Mouse (Mus musculus) forebrain, embryonic 10.5 days (tissue): Measurements from ENCODE around the gene Rmdn3. TPM values are rescaled to one million over a fixed set of nuclear protein-coding genes. Genes with fewer than 3 reads are reported as not detected.

ENCODE experiments used
- DNase-seq: peaks from one replicate; pipeline ENCODE4 v3.0.0-alpha.2; 2017; ENCODE audit warnings: low spot score; ENCODE audit errors: extremely low spot score
- H3K27ac ChIP-seq: fragments of 300-500 bp; sonication (generic); 2 replicates; pipeline ENCODE4 v1.5.1; 2016; ENCODE audit warnings: mild to moderate bottlenecking
- H3K27me3 ChIP-seq: fragments of 300-500 bp; sonication (generic); 2 replicates; pipeline ENCODE4 v1.6.1; 2016; ENCODE audit warnings: mild to moderate bottlenecking; ENCODE audit not compliant: poor library complexity, severe bottlenecking
- H3K36me3 ChIP-seq: fragments of 300-500 bp; sonication (generic); replicated peaks from 2 replicates; pipeline ENCODE4 v1.6.1; 2016; ENCODE audit warnings: mild to moderate bottlenecking, moderate library complexity
- H3K4me1 ChIP-seq: fragments of 300-500 bp; sonication (generic); 2 replicates; pipeline ENCODE4 v1.6.1; 2016
- H3K4me3 ChIP-seq: fragments of 300-500 bp; sonication (generic); 2 replicates; pipeline ENCODE4 v1.5.1; 2016; ENCODE audit warnings: mild to moderate bottlenecking, moderate library complexity
- H3K9me3 ChIP-seq: fragments of 300-500 bp; sonication (generic); 2 replicates; pipeline ENCODE4 v1.6.1; 2016; ENCODE audit warnings: mild to moderate bottlenecking, moderate library complexity
- WGBS: fragments of 180-500 bp; shearing (Covaris S2); methylation state at CpG from one replicate; pipeline ENCODE4 v1.1.7; 2016; 5-methylcytosine and 5-hydroxymethylcytosine counted together
- polyA plus RNA-seq: library from polyadenylated mRNA; unstranded; fragments of >200 nt; fragmentation: Nextera tagmentation; extraction: Ambion mirVana; gene quantifications from 2 replicates; pipeline ENCODE4 v1.2.1, GENCODE M21; 2016

The Rmdn3 gene
- polyA plus RNA-seq, 1 experiment from 2014 or later = 50.9 TPM

GRCm38 (mm10) chr2:119163135-119163534 lies 6.3 kb upstream of the Rmdn3 start:
- no peak for DNase-seq
- Histone ChIP-seq H3K27ac (no peak overlapping the region), H3K36me3 (no peaks in the 10 kb centered on the region), H3K4me1 (peaks cover 26% of the 10 kb centered on the region), H3K4me3 (no peak overlapping the region), H3K27me3 (peaks cover 41% of the 10 kb centered on the region), H3K9me3 (no peaks in the 10 kb centered on the region)
- WGBS = 73% methylated on average over 3 of the region's 3 CpGs

GRCm38 (mm10) chr2:119161247-119161646 lies 4.4 kb upstream of the Rmdn3 start:
- peaks cover 22% of the 10 kb centered on the region for H3K27me3 ChIP-seq
- 38% methylated on average over 2 of the region's 2 CpGs for WGBS
- H3K36me3 ChIP-seq = no peaks in the 10 kb centered on the region
- H3K4me3 ChIP-seq = no peak overlapping the region
- H3K27ac ChIP-seq = peak overlapping the region; percentile 48; the same call in 1 of the 2 replicates
- H3K9me3 ChIP-seq = no peaks in the 10 kb centered on the region
- H3K4me1 ChIP-seq = peaks cover 18% of the 10 kb centered on the region
- no peak for DNase-seq

GRCm38 (mm10) chr2:119157836-119158235 lies 1.0 kb upstream of the Rmdn3 start:
- Histone ChIP-seq H3K4me3 (peak overlapping the region; percentile 91; the same call in 1 of the 2 replicates), H3K9me3 (no peaks in the 10 kb centered on the region), H3K4me1 (peaks cover 31% of the 10 kb centered on the region), H3K36me3 (peaks cover 18% of the 10 kb centered on the region), H3K27ac (no peak overlapping the region), H3K27me3 (no peaks in the 10 kb centered on the region)
- no peak for DNase-seq

- H3K9me3 ChIP-seq = no peaks in the 10 kb centered on the region
- DNase-seq = no peak
- H3K4me1 ChIP-seq = peaks cover 25% of the 10 kb centered on the region
- H3K36me3 ChIP-seq = peaks cover 34% of the 10 kb centered on the region
- 8% methylated on average over 34 of the region's 34 CpGs for WGBS
- H3K27ac ChIP-seq = peak overlapping the region; percentile 90
- H3K4me3 ChIP-seq = peak overlapping the region; percentile 91
- no peaks in the 10 kb centered on the region for H3K27me3 ChIP-seq
Observed at GRCm38 (mm10) chr2:119156081-119156680, 653 bp downstream of the Rmdn3 start.

GRCm38 (mm10) chr2:119155388-119155787 lies 1.4 kb downstream of the Rmdn3 start:
- peak overlapping the region; percentile 91 for H3K4me3 ChIP-seq
- H3K4me1 ChIP-seq = peaks cover 22% of the 10 kb centered on the region
- H3K9me3 ChIP-seq = no peaks in the 10 kb centered on the region
- 90% methylated on average over 9 of the region's 9 CpGs for WGBS
- DNase-seq = no peak
- H3K27ac ChIP-seq = no peak overlapping the region
- H3K27me3 ChIP-seq = no peaks in the 10 kb centered on the region
- H3K36me3 ChIP-seq = peaks cover 42% of the 10 kb centered on the region

- Histone ChIP-seq H3K36me3 (peaks cover 49% of the 10 kb centered on the region), H3K4me1 (peaks cover 22% of the 10 kb centered on the region), H3K9me3 (no peaks in the 10 kb centered on the region), H3K27me3 (no peaks in the 10 kb centered on the region), H3K4me3 (no peak overlapping the region), H3K27ac (no peak overlapping the region)
- WGBS = 78% methylated on average over 2 of the region's 2 CpGs
- no peak for DNase-seq
Observed at GRCm38 (mm10) chr2:119154683-119155082, 2.2 kb downstream of the Rmdn3 start.

GRCm38 (mm10) chr2:119152255-119152654 lies 4.6 kb downstream of the Rmdn3 start:
- Histone ChIP-seq H3K4me1 (peaks cover 18% of the 10 kb centered on the region), H3K27me3 (no peaks in the 10 kb centered on the region), H3K9me3 (no peaks in the 10 kb centered on the region), H3K36me3 (peaks cover 74% of the 10 kb centered on the region), H3K27ac (no peak overlapping the region), H3K4me3 (no peak overlapping the region)
- no peak for DNase-seq
- WGBS = 88% methylated on average over 6 of the region's 6 CpGs

- DNase-seq = no peak
- H3K36me3 ChIP-seq = peaks cover 97% of the 10 kb centered on the region
- no peaks in the 10 kb centered on the region for H3K4me1 ChIP-seq
- WGBS = 93% methylated on average over 8 of the region's 8 CpGs
- no peak overlapping the region for H3K27ac ChIP-seq
- peaks cover 3% of the 10 kb centered on the region; the same call in 1 of the 2 replicates for H3K9me3 ChIP-seq
- H3K4me3 ChIP-seq = no peak overlapping the region
- no peaks in the 10 kb centered on the region for H3K27me3 ChIP-seq
Observed at GRCm38 (mm10) chr2:119147775-119148174, 9.1 kb downstream of the Rmdn3 start.

GRCm38 (mm10) chr2:119147160-119147678 lies 9.6 kb downstream of the Rmdn3 start:
- DNase-seq = no peak
- H3K36me3 ChIP-seq = peaks cover 97% of the 10 kb centered on the region
- H3K4me3 ChIP-seq = no peak overlapping the region
- H3K4me1 ChIP-seq = no peaks in the 10 kb centered on the region
- no peak overlapping the region for H3K27ac ChIP-seq
- H3K9me3 ChIP-seq = peaks cover 3% of the 10 kb centered on the region; the same call in 1 of the 2 replicates
- WGBS = 85% methylated on average over 22 of the region's 22 CpGs
- H3K27me3 ChIP-seq = no peaks in the 10 kb centered on the region

- Histone ChIP-seq H3K27ac (no peak overlapping the region), H3K36me3 (peaks cover 97% of the 10 kb centered on the region), H3K4me1 (no peaks in the 10 kb centered on the region), H3K4me3 (no peak overlapping the region), H3K27me3 (no peaks in the 10 kb centered on the region), H3K9me3 (peaks cover 3% of the 10 kb centered on the region; the same call in 1 of the 2 replicates)
- 88% methylated on average over 6 of the region's 6 CpGs for WGBS
- DNase-seq = no peak
Observed at GRCm38 (mm10) chr2:119146435-119146834, 10.4 kb downstream of the Rmdn3 start.

GRCm38 (mm10) chr2:119145199-119145598 lies 11.6 kb downstream of the Rmdn3 start:
- peaks cover 97% of the 10 kb centered on the region for H3K36me3 ChIP-seq

GRCm38 (mm10) chr2:119136346-119136898 lies 20.4 kb downstream of the Rmdn3 start:
- Histone ChIP-seq H3K4me3 (no peak overlapping the region), H3K4me1 (no peaks in the 10 kb centered on the region), H3K9me3 (no peaks in the 10 kb centered on the region), H3K36me3 (peaks cover 100% of the 10 kb centered on the region), H3K27ac (no peak overlapping the region), H3K27me3 (no peaks in the 10 kb centered on the region)
- DNase-seq = no peak
- 89% methylated on average over 5 of the region's 5 CpGs for WGBS

More at GRCm38 (mm10) chr2:119145199-119145598, 11.6 kb downstream of the Rmdn3 start:
- no peaks in the 10 kb centered on the region for H3K4me1 ChIP-seq
- H3K27ac ChIP-seq = no peak overlapping the region
- no peaks in the 10 kb centered on the region for H3K27me3 ChIP-seq
- no peak overlapping the region for H3K4me3 ChIP-seq
- peaks cover 3% of the 10 kb centered on the region; the same call in 1 of the 2 replicates for H3K9me3 ChIP-seq
- WGBS = 89% methylated on average over 2 of the region's 2 CpGs
- no peak for DNase-seq
